Mouse (Mus musculus): ENCODE measurements around the gene Duxbl2. TPM values are rescaled to one million over a fixed set of nuclear protein-coding genes. Genes with fewer than 3 reads are reported as not detected.
"Not testable (repeated sequence)": the region's sequence is repeated elsewhere in the genome, so short reads cannot be mapped to it uniquely, and the experiment has no call there.

The Duxbl2 gene
- polyA plus RNA-seq, 1 experiment from 2014 or later = 1.1 TPM

DNA sequence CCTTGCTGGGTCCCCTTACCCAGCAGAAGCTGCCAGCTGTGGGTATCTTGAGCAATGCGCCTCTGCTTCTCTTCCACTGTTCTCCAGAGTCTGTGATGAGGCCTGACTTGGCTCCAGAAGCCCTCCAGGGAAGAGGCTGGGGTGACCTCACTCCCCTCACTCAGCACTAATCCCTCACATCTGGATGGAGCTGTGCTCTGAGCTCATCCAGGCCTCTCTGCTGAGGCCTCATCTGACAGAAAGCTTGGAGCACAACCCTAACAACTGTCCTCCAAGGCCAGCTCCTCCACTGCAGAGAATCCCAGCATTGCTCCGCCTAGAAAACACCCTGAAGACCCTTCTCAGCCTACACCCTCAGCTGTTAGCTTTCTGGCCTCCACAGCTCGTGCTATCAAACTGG lies 55.8 kb downstream of the Duxbl2 start:
- WGBS = no CpG with 5 or more reads among the region's 3 CpGs
- H3K4me3 ChIP-seq; ATAC-seq (ENCODE audit: insufficient number of reproducible peaks, low FRiP score): not testable (repeated sequence)

DNA sequence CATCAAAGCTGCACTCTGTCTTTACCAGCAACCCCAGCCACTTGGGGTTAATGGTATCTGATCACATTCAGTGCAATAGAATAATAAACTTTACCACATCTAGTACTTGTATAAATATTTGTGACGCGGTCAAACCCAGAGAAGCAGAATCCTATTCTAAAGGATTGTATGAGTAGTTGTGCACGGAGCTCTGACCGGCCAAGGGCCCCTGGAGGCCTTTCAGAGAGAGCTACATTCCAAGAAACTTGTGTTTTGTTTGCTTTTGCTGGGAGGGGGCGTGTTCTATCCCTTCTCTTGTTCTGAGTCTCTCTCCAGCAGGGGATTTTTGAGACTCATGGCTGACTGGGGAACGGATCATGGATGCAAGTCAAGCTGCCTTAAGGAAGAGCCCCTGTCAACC lies 56.9 kb downstream of the Duxbl2 start:
- not testable (repeated sequence) for H3K4me3 ChIP-seq; H3K4me2 ChIP-seq; H3K4me1 ChIP-seq (replicated peaks); H3K9me3 ChIP-seq (replicated peaks); H3K27ac ChIP-seq (ENCODE audit: poor library complexity, severe bottlenecking); H3K27me3 ChIP-seq (replicated peaks); H3K36me3 ChIP-seq; H3K9ac ChIP-seq; ATAC-seq (ENCODE audit: insufficient number of reproducible peaks, low FRiP score)
- no CpG with 5 or more reads among the region's 6 CpGs for WGBS

More for the DNA sequence above, 55.8 kb downstream of the Duxbl2 start:
- H3K27me3 ChIP-seq (replicated peaks); H3K27ac ChIP-seq (ENCODE audit: poor library complexity, severe bottlenecking); H3K9me3 ChIP-seq (replicated peaks); H3K4me2 ChIP-seq; H3K4me1 ChIP-seq (replicated peaks); H3K9ac ChIP-seq; H3K36me3 ChIP-seq: not testable (repeated sequence)

Other genes with a start within 250 kb of the Duxbl2 start
- not detected in 2 replicates for gene Plac9a, start 215.2 kb upstream of the Duxbl2 start, polyA plus RNA-seq (2016; fragmentation: Nextera tagmentation; extraction: Ambion mirVana)
- gene Tmem254a, start 190.7 kb upstream of the Duxbl2 start, polyA plus RNA-seq (2016; fragmentation: Nextera tagmentation; extraction: Ambion mirVana) = 0.81 and 2.2 TPM in 2 replicates
- gene Cphx1, start 180.0 kb upstream of the Duxbl2 start, polyA plus RNA-seq (2016; fragmentation: Nextera tagmentation; extraction: Ambion mirVana) = not detected in 2 replicates
- gene Duxbl1, start 139.8 kb upstream of the Duxbl2 start, polyA plus RNA-seq (2016; fragmentation: Nextera tagmentation; extraction: Ambion mirVana) = 0.54 and 1.2 TPM in 2 replicates
- gene Gm9780, start 75.6 kb upstream of the Duxbl2 start, polyA plus RNA-seq (2016; fragmentation: Nextera tagmentation; extraction: Ambion mirVana) = 1.4 and 2.2 TPM in 2 replicates
- gene Tmem254c, start 51.0 kb upstream of the Duxbl2 start, polyA plus RNA-seq (2016; fragmentation: Nextera tagmentation; extraction: Ambion mirVana) = 25.0 and 29.2 TPM in 2 replicates
- gene Cphx2, start 36.8 kb upstream of the Duxbl2 start, polyA plus RNA-seq (2016; fragmentation: Nextera tagmentation; extraction: Ambion mirVana) = not detected in 2 replicates
- gene Cphx3, start 36.1 kb upstream of the Duxbl2 start, polyA plus RNA-seq (2016; fragmentation: Nextera tagmentation; extraction: Ambion mirVana) = not detected in 2 replicates
- gene Plac9b, start 64.1 kb downstream of the Duxbl2 start, polyA plus RNA-seq (2016; fragmentation: Nextera tagmentation; extraction: Ambion mirVana) = 3.7 and 4.6 TPM in 2 replicates
- 20.5 and 23.7 TPM in 2 replicates for gene Tmem254b, start 88.7 kb downstream of the Duxbl2 start, polyA plus RNA-seq (2016; fragmentation: Nextera tagmentation; extraction: Ambion mirVana)
- gene Duxbl3, start 139.6 kb downstream of the Duxbl2 start, polyA plus RNA-seq (2016; fragmentation: Nextera tagmentation; extraction: Ambion mirVana) = 0.46 and 1.6 TPM in 2 replicates